Mouse (Mus musculus): ENCODE measurements around the gene Tecta.

The Tecta gene

DNA sequence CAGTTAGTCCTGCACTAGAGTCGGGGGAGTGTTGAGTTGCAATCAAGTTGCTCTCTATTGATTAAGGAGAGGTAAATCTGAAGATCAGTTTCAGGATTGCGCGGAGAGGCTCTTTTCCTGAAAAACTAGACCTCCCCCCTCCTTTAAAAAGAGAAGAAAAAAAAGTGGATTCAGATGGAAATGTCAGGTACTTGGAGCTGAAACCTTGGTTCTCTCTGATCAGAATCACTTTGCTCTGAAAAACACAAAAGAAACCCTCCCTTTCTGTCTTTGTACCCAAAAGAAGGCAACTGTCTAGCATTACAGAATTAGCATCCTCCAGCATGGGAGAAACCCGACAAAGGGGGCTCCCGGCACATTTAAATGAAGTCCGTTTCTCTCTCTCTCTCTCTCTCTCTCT lies at the start of gene Tecta:
TSS of gene Tecta (minus strand) at position 101 of the 400 bp plus-strand sequence.
- DNase-seq: no peak

DNA sequence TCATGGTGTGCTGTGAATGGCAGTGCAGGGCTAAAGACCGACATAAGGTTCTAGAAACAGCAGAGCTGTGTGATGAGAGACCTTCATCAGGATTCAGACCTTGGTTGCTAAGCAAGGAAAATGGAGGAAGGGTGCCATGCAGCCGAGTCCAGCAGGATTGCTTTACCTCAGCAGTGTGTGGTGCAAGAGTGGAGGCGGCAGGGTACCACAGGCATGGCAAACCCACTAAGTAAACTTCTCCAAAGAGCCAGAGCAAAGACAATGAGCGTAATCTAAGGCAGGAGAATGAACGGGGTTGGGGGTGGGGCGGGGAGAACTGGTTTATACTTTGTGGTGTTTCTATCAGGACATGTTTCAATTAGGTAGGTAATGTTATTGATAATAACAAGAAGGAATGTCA lies 49.3 kb upstream of the Tecta start:
- no peak for DNase-seq

DNA sequence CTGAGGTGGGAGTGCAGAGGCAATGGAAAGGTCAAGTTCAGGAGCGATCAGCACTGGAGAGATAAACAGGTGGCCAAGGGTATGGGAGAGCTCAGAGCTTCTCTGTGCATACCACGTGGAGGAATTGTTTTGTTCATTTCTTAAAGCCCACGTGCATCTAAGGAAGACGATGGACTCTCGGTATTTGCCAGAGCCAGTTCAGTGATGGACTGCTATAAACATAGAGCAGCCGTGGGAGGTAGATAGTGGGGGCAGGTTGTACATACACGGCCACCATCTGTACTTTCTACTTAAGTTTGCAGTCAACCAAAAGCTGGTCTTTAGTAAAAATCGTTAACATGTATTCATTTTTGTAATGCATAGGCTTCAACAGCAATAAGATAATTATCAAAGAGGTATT lies 42.4 kb upstream of the Tecta start:
- no peak for DNase-seq

DNA sequence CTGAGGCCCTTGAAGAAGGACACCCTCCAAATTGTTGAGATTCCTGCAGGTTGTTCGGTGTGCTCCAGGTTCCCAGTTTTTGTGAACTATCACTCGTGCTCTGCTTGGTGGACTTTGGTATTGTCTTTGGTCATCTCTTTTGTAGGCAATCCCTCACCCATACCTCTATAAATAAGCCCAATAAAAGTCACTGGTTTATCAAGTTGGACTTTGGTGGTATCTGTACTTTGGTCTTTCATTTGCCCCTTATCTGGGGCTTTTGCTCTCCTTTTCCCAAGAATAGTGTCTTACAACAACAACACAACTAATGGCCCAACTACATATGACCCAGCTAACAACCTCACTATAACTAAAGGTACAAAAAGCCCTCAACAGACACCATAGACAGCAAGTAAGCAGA lies 41.5 kb upstream of the Tecta start:
- DNase-seq: no peak

DNA sequence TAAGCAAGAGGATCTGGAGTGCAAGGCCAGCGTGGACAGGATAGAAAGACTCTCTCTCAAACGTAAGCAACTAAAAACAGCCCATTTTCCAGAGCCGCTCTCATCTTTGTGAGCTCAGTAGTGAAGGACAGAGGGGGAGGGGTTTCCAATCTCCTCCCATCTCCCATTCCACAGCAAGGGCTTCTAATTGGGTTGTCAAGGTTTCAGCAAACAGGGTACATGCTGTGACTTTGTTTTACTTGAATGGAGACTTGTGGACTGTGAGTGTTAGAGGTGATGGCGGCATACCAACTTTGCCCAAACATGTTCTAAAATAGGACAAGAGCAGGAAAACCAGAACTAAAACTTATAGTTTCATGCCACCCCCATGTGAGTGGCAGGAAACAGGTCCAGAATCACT lies 39.7 kb upstream of the Tecta start:
- DNase-seq: no peak

DNA sequence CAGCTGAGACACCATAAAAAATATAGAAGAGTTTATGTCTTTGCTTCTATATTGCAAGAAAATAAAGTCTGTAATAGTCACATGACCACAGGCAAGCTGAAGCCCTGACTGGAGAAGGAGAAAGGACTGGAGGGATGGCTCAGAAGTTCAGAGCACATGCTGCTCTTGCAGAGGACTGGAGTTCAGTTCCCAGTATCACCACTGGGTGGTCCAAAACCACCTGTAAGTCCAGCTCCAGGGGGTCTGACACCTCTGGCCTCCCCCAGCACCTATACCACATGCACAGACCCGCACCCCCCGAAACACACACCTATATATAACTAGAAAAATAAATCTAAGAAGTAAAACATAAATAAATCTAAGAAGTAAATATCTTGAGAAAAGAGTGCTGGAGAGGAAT lies 32.4 kb upstream of the Tecta start:
- no peak for DNase-seq

DNA sequence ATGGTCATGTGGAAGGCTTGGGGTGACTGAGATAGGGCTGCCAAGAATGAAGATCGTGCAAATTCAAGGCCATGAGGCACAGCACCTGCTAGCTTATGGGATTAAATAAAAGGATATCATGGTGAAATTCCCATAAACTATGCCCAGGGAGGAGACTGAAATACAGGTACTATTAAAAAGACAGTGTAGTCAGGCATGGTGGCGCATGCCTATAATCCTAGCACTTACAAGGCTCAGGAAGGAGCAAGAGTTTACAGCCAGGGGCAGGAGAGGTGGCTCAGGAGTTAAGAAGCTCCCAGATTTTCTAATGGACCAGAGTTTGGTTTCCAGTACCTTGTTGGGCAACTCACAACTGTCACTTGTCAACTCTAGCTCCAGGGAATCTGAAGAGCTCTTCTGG lies 31.9 kb upstream of the Tecta start:
- no peak for DNase-seq

DNA sequence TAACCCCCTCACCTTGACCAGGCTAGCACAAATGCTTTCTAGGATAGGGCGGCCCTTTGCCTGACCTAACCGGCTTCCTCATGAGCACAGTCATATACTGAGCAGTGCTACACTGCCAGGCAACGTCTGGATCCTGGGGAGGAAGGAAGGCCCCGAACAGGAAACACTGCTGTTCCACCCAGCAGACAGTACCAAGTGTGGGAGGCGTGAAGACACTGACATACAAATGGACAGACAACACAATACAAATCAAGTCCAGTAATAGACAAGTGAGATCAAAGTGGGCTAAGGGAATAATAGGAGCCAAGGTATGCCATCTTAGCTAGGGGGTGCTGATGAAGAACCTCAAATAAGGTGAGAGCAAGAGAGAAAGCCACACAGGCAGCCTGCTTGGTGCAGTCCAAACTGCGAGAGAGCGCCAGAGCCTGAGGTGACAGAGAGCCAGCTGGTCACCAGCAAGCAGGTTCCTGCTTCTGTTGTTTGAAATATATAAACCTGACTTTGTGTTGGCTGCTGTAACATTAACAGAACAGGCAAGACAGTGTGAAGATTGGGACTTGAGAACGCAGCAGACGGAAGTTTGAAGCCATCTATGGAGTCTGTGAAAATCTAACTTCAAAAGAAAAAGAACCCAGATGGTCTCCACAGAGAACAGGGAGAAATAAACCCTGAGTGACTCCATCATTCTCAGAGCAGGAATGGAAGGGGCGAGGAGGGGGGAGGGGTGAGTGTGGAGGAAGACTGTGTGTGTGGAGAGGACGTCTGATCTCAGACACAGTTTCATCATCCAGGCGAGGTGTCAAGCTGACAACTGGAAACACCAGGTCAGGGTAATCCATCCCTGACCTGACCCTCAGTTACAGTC lies 28.6 kb upstream of the Tecta start:
- peak; percentile 55 to 56 for DNase-seq

DNA sequence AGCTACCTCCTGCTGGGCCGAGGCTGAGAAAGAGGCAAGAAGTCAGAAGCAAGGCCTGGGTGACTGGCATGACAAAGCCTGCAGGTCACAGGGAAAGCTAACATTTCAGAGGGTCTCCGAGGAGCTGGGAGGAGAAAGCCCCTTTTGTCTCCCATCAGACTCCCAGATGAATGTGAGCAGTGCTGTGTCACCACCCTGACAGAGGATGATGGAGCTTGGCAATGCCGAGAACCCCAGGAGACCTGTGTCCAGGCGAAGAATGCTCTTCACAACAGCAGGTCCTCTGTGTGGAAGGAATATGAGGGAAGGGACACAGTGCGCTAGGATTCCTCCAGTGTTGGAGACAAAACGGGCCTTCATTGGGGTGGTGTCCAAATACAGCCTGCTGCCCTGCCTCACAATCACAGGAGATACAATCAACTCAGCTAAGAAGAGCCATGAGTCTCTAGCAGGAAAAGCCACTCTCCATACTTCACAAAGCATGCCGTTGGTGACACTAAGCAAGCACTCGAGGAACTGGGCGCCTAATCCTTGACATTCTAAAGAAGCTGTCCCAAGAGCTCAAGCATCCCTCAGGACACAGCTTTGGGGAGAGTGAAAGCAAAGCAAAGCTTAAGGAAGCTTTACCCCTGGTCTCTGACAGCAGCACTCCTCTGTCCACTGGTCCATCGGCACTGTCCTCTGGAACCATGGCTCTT lies 27.1 kb upstream of the Tecta start:
- no peak for DNase-seq

DNA sequence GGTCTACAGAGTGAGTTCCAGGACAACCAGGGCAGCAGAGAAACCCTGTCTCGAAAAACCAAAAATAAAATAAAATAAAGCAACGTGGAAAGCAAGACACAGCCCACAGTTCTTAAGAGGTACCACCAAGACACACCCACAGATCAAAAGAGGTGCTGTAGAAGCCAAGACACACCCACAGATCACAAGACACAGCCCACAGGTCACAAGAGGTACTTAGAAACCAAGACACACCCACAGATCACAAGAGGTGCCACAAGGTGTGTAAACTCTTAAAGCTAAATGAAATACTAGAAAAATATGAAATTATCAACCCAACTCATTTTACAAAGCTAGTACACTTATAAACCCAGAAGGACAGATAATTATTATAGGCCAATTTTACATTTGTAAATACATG lies 23.9 kb upstream of the Tecta start:
- DNase-seq: no peak

DNA sequence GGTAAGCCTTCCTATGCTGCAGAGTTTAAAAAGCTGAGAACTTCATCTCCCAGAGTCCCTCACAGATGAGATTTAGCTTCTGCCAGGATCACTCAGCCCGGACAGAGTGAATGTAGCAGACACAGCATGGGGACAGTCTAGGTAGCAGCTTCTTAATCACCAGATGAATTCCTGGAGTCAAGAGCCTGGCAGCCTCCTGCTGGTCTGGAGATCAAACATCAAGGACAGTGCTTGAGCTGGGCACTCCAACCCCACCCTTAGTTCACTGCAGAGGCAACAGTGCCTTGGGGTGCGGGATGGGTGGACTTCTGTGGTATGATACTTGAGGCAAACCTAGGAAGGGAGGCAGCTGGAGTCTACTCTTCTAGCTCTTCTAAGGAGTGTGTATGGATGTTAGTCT lies 20.0 kb upstream of the Tecta start:
- no peak for DNase-seq

DNA sequence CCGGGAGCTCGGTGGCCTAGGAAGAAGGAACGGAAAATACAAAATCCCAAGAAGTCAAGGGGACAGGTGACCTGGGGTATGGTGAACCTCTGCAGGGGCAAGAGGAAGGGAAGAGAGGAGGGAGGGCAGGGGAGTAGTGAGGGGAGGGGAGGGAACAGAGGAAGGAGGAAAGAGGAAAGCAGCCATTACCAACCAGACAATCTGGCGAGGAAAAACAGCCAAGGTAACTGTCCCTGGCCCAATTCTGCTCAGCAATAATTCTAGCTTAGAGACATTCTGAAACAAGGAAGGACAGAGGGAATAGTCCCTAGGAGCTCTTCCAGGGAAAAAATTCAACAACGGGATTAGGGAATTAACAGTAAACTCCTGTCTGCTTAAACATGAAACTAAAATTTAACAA lies 19.1 kb upstream of the Tecta start:
- peak; percentile 26 to 53 for DNase-seq

DNA sequence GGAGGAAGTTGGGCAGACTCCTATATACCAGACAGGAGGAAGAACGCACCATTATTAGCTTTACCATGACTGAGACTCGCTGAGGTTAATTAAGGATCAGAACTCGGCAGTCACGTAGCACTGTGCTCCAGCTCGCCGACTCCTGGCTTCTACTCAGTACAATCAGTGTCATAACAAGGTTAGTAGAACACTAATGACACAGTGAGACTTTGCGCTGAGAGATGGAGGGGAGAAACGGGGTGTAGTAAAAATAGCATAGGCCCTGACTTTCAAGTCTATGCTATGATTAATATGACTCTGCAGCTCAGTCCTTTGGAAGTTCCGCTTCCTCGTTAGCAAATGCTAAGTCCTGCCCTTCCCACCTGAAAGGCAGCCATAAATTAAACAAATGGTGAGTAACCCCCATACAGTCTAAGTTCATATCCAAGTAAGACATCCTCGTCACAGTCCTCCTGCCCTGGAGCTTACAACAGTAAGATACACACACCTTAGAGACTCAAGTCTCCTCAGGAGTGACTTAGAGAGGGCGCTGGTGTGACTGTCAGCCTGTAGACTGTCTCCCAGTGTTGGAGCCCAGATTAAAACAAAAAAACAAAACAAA lies 17.7 kb upstream of the Tecta start:
- DNase-seq: no peak

DNA sequence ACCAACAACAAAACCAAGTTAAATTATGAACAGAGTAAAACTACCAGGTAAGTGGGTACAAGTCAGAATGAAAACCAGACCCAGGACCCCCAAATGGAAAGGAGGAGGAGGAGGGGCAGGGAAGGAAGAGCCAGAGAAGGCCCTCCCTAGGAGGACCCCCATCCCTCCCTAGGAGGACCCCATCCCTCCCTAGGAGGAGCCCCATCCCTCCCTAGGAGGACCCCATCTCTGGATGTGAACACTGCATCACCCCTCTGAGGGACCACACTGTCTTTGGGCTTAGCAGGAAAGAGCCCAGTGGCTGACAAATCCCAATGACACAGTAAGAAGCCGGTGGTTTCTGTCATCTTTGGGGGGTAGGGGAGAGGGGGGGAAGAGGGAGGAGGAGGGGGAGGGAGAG lies 15.5 kb upstream of the Tecta start:
- DNase-seq: no peak

DNA sequence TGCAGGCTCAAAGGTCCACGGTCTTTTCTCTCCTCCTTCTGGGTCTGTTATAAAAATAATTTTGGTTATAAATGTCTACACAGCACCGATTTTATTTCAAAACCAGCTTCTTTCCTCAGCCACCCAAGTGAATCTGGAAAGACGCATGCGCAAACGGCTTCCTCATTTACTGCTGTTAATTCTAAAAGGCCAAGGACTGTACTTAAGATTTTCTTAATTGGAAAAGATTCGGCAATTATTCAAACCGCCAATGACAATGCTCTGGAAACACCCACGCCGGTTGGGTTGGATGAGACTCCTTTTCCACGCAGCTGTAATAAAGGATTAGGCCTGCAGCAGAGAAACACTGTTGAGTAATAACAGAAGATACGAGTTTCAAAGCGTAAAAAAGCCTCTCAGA lies 13.6 kb upstream of the Tecta start:
- DNase-seq: no peak

DNA sequence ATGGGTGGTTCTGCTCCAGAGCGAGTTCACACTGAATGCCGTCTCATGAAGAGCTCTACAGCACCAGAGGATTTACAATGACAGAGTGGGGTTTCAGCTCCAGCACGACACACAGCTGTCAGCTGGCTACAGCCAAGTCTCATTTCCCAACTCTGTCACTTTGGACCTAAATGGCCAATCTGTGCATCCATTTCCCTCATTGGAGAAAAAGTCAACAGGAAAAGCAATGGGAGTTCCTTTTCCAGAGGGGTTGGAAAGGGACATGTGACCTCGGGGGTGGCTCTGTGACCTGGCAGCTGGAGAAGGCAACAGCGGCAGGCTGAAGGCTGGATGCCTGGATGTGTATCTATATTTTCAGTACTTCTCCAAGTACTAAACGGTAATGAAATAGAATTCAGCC lies 11.6 kb upstream of the Tecta start:
- DNase-seq: no peak

DNA sequence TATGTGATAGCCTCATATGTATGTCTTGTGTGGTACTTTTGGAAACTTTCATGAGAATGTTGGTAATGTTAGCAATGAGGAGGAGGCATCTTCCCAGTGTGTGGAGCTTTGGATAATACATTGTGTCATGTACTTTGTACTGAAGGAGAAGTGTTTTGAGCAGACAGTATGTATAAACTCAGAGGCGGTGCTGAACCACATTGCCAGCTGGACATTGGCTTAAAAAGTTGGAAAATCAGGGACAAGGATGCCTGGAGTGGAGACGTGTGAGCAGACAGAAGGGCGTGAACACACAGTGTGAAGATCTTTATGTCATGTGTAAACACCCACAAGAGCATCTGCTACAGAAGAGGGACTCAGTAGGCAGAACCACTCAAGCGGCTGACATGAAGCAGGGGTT lies 6.0 kb upstream of the Tecta start:
- DNase-seq: no peak

DNA sequence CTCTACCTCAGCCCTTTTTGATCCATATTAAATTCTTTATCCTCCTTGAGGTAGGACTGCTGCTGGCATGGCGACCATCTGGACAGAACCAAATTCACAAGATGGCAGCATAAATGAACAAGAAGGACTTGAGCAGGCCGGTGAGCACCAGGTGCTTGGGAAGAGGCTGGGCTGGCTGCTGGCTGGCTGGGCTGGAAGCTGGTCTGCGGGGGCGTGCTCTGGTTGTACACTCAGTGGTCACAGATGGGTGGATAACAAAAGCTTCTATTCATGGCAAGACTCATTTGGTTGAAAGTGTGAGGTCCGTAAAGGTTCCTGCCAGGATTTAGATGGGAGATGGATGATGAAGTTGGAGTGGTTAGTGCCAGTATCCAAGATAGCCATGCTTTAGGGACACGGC lies 1.8 kb upstream of the Tecta start:
- DNase-seq: no peak

DNA sequence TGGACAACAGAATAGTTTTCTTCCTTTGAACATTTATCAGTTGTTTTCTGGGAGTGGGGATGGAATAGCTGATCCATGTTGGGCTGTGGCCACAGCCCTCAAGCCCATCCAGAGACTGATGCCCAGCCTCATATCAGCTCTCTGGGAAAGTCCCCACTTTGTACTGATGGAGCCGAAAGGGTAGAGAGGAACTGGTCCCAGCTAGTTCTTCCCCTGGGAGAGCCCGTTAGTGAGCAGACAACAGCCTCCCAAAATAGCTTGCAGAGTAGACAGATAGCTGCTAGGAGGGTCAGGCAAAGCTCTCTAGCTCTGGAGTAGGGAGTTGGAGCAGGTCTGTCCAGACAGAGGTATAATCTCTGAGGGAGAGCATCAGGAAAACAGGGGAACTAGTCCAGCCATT lies 3.6 kb downstream of the Tecta start:
- DNase-seq: no peak

DNA sequence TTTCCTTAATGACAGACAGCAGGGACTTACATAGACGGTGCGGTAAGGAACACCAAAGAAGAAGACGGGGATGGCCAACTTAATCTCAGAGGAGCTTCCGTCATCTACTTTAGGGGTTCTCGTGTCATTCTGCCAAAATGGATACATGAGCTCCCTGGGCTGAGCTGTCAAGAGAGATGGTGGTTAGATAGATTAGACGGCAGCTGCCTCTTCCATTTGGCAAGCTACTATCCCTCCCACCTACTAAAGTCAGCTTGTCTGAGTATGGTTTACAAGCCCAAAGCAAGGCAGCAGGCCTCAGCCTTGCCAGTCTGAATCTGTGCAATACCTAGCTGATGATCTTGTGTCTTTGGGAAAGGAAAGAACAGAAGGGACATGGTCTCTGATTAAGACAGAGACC lies 4.8 kb downstream of the Tecta start:
- DNase-seq: no peak

DNA sequence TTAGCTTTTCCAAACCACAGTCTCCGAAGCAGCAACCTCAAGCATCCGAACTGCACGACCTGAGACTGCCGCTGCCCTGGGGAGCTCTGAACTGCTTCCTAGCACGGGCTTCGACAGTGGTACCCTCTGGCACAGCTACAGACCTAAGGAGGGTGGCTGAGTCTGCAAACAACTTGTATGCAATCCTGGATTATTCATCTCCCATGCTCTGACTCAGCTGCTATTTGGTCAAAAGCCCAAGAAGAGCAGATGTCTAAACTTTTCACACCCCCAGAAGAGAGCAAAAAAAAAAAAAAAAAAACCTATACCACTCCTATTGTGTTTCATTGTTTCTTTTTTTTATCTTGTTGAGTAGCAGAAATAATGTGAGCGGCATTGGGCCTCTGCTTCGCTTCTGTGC lies 5.4 kb downstream of the Tecta start:
- no peak for DNase-seq

DNA sequence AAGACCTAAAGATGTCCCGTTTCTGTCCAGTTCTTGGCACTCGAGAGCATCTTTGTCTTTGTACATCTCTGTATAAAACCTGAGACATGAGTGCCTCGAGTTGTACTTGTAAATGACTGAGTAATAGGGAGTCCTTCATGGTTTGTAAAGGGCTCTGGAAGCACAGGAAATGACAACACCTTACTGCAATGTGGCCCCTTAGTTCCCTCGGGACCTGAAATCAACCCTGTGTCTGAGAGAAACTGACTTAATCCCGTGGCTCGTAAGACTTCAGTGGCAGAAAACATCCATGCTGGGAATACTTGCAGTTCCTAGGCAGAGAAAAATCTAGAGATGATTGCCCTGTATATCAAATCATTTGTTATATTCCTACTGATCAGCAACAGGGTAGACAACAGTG lies 6.8 kb downstream of the Tecta start:
- DNase-seq: no peak

DNA sequence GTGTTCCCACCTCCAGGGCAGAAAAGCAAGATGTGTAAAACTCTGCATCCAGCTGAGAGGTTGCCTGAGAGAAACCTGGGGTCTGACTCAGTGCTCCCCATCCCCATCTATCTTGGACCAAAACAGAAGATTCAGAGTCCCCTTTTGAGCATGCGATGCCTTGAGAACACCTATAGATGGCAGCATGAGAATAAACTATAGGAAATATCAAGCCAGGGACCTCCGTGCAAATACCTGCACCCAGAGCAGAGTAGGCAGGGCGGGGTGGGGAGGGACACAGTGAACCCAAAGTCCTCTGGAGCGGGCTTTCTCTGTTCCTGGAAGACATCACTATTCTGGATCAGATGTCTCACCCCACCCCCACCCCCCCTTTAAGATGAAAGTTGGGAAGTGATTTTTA lies 11.2 kb downstream of the Tecta start:
- peak; percentile 2 to 7 for DNase-seq

DNA sequence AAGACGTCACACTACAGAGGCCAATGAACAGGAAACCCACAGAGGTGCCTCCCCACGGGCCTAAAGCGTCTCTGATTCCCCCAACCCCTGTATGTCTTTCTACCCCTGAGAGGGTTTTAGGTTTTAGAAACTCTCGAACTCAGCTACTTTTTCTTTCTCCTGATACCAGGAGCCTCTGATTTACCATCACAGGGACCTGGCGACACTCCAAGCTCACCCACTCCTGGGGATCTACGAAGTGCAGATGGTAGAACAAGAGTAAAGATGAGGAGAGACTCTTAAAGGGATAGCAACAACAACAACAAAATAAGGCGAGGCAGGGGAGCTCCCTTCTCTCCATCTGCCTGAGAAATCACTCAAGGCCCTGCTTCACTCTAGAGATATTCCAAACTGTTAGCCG lies 12.7 kb downstream of the Tecta start:
- no peak for DNase-seq
